Mouse (Mus musculus) mature B cell (primary cell): ENCODE measurements around the gene Xcl1.
"Not testable (repeated sequence)": the region's sequence is repeated elsewhere in the genome, so short reads cannot be mapped to it uniquely, and the experiment has no call there.

Experiments used
- in situ Hi-C: fragments of 300-500 bp; cut with MboI; formaldehyde crosslinking; loops from 2 replicates; pipeline ENCODE4 v1.14.3; 2019

Gene Xcl1

GRCm38 (mm10) chr1:164935477-164936044 lies at the start of gene Xcl1:
Gene Xcl1 (minus strand): TSS chr1:164935527.
- in situ Hi-C loops, result no loop called here

DNA sequence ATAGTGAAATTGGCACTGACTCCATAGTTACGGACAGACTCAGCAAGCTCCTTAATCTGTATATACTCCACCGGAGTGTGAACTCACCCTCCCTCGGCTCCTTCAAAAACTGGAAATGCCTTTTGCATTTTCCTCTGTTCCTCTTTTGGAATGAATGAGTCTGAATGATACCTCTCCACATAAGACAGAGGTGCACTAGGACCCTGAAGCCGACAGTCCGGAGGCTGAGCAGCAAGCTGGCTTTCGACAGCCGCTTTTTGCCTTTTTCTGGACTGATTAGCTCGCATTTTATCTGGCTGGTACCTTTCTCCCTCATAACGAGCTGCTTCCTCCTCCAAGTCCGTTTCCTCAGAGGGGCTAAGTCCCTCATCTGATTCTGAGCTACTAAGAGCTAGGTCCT lies 49.4 kb upstream of the Xcl1 start:
- in situ Hi-C loops, result not testable (repeated sequence)

- in situ Hi-C loops, result no loop called here
Observed at GRCm38 (mm10) chr1:164977351-164977750, 42.0 kb upstream of the Xcl1 start.

GRCm38 (mm10) chr1:164975729-164976128 lies 40.4 kb upstream of the Xcl1 start:
- in situ Hi-C loops, result no loop called here

DNA sequence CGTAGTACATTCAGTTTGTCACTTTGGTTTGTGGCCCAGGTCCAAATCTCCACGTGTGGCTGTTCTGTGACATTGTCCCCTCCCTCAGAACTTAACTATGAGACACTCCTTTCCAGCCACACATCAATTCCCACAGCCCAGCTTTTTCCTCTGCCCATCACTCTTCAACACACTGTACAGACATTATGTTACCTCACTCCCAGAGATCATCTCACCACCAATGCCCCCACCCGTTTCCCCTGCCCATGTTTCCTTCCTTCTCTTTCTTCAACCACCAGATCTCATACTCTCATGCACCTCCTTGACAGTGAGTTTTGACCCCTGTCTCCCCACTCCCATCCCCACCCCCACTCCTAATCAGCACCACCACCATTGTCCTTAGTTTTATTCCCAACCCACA lies 39.9 kb upstream of the Xcl1 start:
- in situ Hi-C loops, result no loop called here

DNA sequence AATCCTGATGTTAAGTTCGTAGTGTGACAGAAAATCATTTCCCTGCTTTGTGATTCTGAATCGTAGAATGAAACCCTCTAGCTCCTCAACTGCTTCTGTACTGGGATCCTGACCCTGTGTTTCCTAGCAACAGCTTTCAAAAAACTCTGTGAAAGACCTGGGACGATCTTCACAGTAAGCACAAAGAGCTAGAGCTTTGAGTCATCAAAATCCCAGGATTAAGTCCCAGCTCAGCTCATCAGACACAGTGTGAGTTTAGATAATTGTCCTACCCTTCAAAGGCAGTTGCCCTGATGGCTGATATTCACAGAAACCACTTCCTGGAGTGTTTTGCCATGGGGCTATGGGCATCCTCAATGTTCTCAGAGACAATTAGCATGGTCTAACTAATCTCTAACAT lies 38.5 kb upstream of the Xcl1 start:
- in situ Hi-C loops, result no loop called here

DNA sequence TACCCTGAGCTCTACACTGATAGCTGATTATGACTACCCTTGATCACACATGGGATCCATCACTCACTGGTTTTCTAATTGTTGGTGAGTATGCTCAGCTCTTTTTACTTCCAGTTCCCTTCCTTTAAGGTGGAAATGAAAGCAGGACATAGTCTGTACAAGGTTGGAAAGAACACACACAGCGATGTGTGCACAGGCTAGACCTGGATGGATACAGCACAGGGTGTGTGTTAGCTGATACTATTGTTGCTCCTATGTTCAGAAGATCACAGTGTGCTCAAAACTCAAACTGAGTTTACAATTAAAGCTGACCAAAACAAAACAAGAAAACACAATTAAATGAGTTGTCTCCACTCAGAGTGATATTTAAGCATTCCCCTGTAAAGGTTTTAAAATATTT lies 38.0 kb upstream of the Xcl1 start:
- in situ Hi-C loops, result no loop called here

DNA sequence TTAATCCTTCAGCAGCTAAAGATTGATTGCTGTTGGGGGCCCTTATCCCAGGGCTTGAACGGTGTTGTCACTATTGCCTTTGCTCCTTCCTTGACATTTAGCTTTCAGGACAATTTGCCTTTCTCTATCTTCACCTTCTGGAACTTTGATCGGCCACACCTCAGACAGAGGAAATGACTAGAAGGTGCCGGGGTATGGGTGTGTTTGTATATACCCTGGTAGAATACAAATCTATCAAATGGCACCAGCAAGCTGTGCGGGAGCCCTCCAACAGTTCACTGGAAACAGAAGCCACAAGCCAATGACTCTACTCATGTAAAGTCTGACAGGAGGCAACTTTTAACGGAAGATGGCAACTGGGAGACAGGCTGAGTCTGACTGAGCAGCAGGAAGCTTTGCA lies 37.4 kb upstream of the Xcl1 start:
- in situ Hi-C loops, result no loop called here

DNA sequence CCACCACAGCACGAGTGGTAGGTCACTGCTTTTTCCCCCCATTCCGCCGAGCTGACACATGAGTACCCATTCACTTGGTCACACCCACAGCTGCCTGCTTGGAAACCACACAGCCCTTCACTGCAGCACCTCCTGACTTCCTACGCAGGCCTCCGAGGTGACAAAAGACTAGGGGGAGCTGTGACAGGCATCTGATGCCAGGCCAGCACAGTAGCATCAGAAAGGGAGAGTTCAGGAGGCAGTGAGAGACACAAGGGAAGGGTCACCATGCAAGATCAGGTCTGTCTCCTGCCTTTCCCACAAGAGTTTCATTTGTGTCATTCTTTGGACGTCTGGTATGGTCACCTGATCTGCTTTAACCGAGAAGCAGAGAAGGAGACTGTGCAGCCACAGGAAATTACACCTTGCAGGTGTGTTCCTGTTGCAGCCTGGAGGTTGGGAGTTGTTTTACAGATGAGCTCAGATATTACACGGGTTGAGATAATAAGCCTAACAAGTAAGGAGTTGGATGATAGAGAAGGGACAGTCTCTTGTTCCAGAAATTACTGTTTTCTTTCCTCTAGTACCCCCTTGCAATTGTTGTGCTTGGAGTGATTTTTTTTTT lies 30.9 kb upstream of the Xcl1 start:
- in situ Hi-C loops, result no loop called here

- in situ Hi-C loops, result no loop called here
Observed at GRCm38 (mm10) chr1:164960610-164961009, 25.3 kb upstream of the Xcl1 start.

GRCm38 (mm10) chr1:164959787-164960385 lies 24.6 kb upstream of the Xcl1 start:
- in situ Hi-C loops, result no loop called here

- in situ Hi-C loops, result no loop called here
Observed at GRCm38 (mm10) chr1:164959160-164959559, 23.8 kb upstream of the Xcl1 start.

- in situ Hi-C loops, result no loop called here
Observed at GRCm38 (mm10) chr1:164957974-164958373, 22.6 kb upstream of the Xcl1 start.

GRCm38 (mm10) chr1:164956725-164957399 lies 21.5 kb upstream of the Xcl1 start:
- in situ Hi-C loops, result no loop called here

DNA sequence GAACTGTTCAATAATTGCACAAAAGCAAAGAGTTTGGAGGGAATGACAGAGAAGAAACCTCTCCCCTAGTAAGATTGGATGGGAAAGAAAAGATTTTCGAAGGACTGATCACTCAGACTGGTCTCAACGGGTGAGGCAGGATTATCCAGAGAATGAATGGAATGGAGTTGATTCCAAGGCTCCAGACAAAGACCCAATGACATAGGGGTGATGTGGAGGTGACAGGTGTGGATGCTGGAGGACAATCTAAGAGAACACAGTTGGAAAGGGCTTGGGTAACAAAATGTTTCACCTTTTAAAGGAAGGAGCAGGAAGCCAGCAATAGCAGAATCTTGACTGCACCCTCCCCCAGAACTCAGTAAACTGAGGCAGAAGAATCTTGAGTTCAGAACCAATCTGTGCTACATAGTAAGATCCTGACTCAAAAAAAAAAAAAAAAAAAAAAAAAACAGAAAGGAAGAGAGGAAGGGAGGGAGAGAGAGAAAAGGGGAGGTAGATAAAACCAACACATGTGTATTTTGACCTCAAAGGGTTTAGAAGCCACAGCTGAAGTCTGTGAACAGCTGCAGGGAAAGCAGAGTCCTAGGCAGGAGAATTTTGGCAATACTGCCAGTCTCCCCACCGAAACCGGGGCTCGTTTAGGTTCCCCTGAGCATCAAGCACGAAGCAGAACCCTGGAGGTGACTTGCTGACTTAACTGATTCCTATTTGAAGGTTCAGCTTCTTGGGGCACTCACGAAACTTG lies 20.3 kb upstream of the Xcl1 start:
- in situ Hi-C loops, result no loop called here

DNA sequence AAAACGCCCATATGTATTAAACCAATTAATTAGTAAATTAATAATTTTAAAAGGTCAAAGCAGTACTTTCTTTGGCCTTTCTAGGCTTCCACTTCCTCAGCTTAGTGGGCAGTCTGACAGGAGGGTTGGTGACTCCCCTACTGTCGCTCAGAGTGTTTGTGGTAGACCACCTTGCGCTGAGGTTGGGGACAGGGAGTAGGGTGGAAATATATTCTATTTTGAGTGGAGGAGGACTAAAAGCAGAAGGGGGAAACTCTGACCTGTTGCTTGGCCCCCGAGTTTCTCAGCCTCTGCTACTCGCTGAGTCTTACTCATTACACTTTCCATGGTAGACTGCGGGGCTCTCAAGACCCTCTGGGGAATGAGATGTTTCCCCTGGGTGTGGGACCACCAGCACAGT lies 18.2 kb upstream of the Xcl1 start:
- in situ Hi-C loops, result no loop called here

- in situ Hi-C loops, result no loop called here
Observed at GRCm38 (mm10) chr1:164936060-164936459, 733 bp upstream of the Xcl1 start.

DNA sequence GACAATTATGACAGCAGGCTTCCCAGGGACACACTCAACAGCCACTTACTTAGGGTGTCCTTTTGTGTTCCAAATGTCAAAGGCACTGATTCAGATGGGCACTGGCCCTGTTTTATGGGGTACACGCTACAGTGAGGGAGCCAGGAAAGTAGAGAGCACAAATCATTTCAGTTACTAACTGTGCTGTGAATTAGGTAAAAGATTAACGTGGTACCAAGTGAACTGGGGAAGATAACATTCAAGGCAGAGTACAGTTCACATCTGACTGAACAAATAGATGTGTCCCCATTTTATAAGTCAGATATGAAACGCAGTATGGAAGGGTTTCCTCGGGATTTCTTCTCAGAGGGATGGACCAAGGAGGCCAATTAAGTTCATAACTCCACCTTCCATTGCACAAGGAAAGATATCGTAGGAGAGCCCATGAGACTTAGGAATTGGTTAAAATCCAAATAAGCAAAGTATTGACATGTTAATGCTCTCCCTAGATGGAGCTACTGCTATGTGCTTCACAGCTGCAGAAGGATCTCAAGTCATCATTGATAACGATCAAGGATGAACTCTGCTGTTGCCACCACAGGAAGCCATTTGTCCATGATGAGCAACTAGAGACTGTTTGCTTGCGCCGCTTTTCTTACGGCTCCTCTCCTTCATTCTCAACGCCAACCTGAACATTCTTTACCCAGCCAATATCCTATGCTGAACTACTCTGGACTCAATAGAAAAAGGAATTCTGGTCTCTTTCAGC lies 1.7 kb downstream of the Xcl1 start:
- in situ Hi-C loops, result no loop called here

DNA sequence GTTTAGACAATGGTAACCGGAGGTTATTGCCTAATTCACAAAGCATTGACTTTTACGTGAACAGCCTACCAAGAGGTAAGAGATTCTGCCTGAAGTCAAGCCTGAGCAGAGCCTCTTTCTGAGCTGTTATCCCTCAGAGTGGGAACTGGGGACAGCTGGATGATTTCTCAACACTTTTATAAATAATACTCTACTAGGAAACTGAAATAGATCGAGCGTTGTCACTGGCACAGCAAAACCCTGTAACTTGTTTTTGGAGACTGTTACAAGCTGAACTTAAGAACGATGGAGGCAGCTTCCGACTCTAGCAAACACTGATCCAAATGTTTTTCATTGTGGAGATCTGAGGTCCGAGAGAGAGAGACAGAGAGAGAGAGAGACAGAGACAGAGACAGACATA lies 4.2 kb downstream of the Xcl1 start:
- in situ Hi-C loops, result no loop called here

DNA sequence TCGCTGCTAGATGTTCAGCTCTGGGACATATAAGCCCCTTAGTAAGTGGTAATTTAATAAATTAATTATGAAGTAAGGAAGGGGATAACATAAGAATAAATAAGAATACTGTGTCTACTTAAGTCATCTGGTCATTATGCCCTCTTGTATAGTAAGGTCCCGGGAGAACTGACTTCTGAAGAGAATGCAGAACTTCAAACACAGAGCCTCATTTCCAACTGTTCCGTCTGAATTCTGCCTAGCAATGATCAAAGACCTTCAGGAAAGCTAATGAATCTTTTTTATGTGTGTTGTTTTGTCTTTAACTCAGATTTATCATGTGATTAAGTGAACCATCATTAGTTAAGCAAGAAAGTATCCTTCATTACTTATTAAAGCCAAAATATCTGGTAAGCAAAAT lies 5.3 kb downstream of the Xcl1 start:
- in situ Hi-C loops, result no loop called here

- in situ Hi-C loops, result no loop called here
Observed at GRCm38 (mm10) chr1:164926534-164927160, 8.7 kb downstream of the Xcl1 start.
